Mouse (Mus musculus): ENCODE results near the gene Tfap4.

- no peak for TF ChIP-seq CTCF (IDR thresholded peaks at IDR 0.05; ENCODE audit: low read depth, low read length)
- TF ChIP-seq POLR2A (IDR thresholded peaks at IDR 0.05; ENCODE audit: borderline replicate concordance, low read depth, low read length): no peak
These were observed 20.1 kb downstream of the Tfap4 start for GRCm38 (mm10) chr16:4539521-4539920.
